Mouse (Mus musculus): ENCODE results near the gene Rab22a. TPM values are rescaled to one million over a fixed set of nuclear protein-coding genes. Genes with fewer than 3 reads are reported as not detected.
"Not testable (repeated sequence)": the region's sequence is repeated elsewhere in the genome, so short reads cannot be mapped to it uniquely, and the experiment has no call there.

Gene Rab22a
- polyA plus RNA-seq, 1 experiment from 2014 or later = 35.5 TPM

DNA sequence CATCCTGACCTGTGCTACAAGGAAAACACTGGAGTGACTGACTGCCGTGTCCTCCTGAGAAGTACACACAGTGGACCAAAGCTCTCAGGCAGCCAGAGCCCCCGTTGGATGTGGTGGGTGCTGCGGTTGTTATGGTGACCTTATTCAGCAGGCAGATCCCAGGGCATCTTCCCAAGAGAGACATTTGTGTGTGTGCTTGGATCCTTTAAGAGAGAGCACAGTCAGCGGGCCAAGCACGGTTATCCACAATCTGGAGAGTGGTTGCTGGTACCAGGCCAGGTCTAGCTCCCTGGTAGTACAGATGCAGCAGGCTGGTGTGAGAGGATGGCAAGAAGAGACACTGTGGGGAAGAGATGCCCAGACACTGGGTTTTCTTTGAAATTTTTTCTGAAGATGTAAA is 57.4 kb downstream of the Rab22a start:
- ATAC-seq (ENCODE audit: insufficient number of reproducible peaks, insufficient read depth, low FRiP score, low read depth) = no peak
- WGBS = 87% methylated on average over 5 of the region's 5 CpGs

DNA sequence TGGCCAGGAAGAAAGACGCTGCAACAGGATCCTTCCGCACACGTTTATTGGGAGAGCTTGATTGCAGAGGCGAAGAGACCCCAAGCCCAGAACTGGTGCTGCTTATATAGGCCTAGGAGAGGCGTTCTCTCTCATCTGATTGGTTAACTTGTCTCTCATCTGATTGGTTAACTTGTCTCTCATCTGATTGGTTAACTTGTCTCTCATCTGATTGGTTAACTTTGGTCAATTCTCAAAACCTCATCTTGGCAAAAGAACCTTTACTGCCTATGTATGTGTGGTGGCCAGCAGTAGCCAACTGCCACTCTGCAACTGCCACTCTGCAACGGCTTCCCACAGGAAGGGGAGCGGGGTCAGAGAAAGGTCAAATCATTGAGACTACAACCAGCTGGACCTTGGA is 59.6 kb downstream of the Rab22a start, which contains the start of gene 1700010B08Rik:
Gene 1700010B08Rik (plus strand): TSS at position 301 of the 400 bp plus-strand sequence.
- H3K4me1 ChIP-seq (ENCODE audit: control insufficient read depth, insufficient read depth, low read length); H3K4me3 ChIP-seq (ENCODE audit: low read depth, low read length); H3K4me2 ChIP-seq (replicated peaks; ENCODE audit: low read depth, low read length); H3K9ac ChIP-seq (replicated peaks; ENCODE audit: low read depth, low read length); ATAC-seq (ENCODE audit: insufficient number of reproducible peaks, insufficient read depth, low FRiP score, low read depth); H3K36me3 ChIP-seq (ENCODE audit: control insufficient read depth, insufficient read depth, low read length); H3K27ac ChIP-seq (ENCODE audit: low read length); H3K27me3 ChIP-seq (ENCODE audit: control insufficient read depth, insufficient read depth, low read length); H3K9me3 ChIP-seq (ENCODE audit: control insufficient read depth, low read depth, low read length): not testable (repeated sequence)
- WGBS = 86% methylated on average over 6 of the region's 7 CpGs

More for the DNA sequence above, 57.4 kb downstream of the Rab22a start:
- Histone ChIP-seq H3K27me3 (ENCODE audit: control insufficient read depth, insufficient read depth, low read length) (no peaks in the 10 kb centered on the region), H3K4me2 (replicated peaks; ENCODE audit: low read depth, low read length) (no peak overlapping the region), H3K9me3 (ENCODE audit: control insufficient read depth, low read depth, low read length) (no peaks in the 10 kb centered on the region), H3K9ac (replicated peaks; ENCODE audit: low read depth, low read length) (no peak overlapping the region), H3K4me3 (ENCODE audit: low read depth, low read length) (no peak overlapping the region), H3K36me3 (ENCODE audit: control insufficient read depth, insufficient read depth, low read length) (no peaks in the 10 kb centered on the region), H3K27ac (ENCODE audit: low read length) (no peak overlapping the region), H3K4me1 (ENCODE audit: control insufficient read depth, insufficient read depth, low read length) (peaks cover 4% of the 10 kb centered on the region; the same call in 1 of the 2 replicates)

DNA sequence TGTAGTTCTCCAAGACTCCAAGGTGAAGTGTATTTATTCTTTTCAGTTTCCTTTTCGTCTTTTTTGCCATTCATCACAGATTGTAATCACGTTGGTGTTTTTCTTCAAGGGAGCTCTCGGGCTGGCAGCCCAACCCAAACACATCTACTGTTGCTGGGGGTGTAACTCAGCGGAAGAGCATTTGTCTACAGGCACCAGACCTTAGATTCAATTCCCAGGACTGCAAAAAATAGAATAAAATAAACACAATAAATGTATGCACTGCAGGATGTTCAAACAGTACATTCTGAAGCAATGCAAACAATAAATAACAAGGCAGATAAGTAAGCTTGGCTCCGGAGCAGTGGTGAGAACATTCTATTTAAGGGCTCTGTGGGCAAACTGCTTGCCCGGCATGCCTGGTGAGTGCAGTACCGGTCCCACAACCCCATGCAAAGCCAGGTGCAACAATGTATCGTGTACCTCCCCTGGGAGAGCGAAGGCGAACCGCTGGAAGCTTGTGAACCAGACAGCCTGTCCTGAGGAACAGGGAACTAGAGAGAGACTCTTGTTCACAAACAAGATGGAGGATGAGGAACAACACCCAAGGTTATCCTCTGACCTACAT is 62.8 kb downstream of the Rab22a start:
- Histone ChIP-seq H3K4me1 (ENCODE audit: control insufficient read depth, insufficient read depth, low read length) (no peaks in the 10 kb centered on the region), H3K4me2 (replicated peaks; ENCODE audit: low read depth, low read length) (no peak overlapping the region)
- WGBS = 45% methylated on average over 11 of the region's 11 CpGs

DNA sequence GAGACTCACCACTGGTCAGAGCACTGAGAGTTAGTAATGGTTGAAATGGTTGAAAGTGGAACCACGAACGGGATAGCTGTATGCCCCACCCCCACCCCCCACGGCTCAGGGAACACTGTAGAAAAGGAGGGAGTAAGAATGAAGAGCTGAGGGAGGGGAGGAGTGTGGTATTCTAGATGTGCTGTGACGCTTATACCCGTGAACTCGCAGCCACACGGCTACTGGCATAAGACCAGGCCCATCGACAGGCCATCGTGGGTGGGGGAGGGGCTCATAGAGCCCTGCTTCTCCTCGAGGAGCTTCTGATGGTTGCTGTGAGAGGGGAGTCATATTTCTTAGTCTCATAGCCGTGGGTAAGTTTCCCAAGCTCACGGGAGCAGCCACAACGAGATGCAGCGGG is 64.8 kb downstream of the Rab22a start:
- no peak overlapping the region for H3K4me2 ChIP-seq (replicated peaks; ENCODE audit: low read depth, low read length)
- no peak overlapping the region for H3K9ac ChIP-seq (replicated peaks; ENCODE audit: low read depth, low read length)
- no peaks in the 10 kb centered on the region for H3K36me3 ChIP-seq (ENCODE audit: control insufficient read depth, insufficient read depth, low read length)
- no peak overlapping the region for H3K4me3 ChIP-seq (ENCODE audit: low read depth, low read length)
- H3K27ac ChIP-seq (ENCODE audit: low read length) = no peak overlapping the region
- no peak for ATAC-seq (ENCODE audit: insufficient number of reproducible peaks, insufficient read depth, low FRiP score, low read depth)
- H3K27me3 ChIP-seq (ENCODE audit: control insufficient read depth, insufficient read depth, low read length) = no peaks in the 10 kb centered on the region
- H3K9me3 ChIP-seq (ENCODE audit: control insufficient read depth, low read depth, low read length) = no peaks in the 10 kb centered on the region
- no peaks in the 10 kb centered on the region for H3K4me1 ChIP-seq (ENCODE audit: control insufficient read depth, insufficient read depth, low read length)
- 40% methylated on average over 14 of the region's 14 CpGs for WGBS

More for the DNA sequence above, 62.8 kb downstream of the Rab22a start:
- no peak overlapping the region for H3K4me3 ChIP-seq (ENCODE audit: low read depth, low read length)
- H3K9me3 ChIP-seq (ENCODE audit: control insufficient read depth, low read depth, low read length) = no peaks in the 10 kb centered on the region
- H3K27ac ChIP-seq (ENCODE audit: low read length) = no peak overlapping the region
- H3K27me3 ChIP-seq (ENCODE audit: control insufficient read depth, insufficient read depth, low read length) = no peaks in the 10 kb centered on the region
- 0 out of 2 replicates have a peak, but pooled peaks have one; percentile 34 for ATAC-seq (ENCODE audit: insufficient number of reproducible peaks, insufficient read depth, low FRiP score, low read depth)
- no peak overlapping the region for H3K9ac ChIP-seq (replicated peaks; ENCODE audit: low read depth, low read length)
- no peaks in the 10 kb centered on the region for H3K36me3 ChIP-seq (ENCODE audit: control insufficient read depth, insufficient read depth, low read length)

DNA sequence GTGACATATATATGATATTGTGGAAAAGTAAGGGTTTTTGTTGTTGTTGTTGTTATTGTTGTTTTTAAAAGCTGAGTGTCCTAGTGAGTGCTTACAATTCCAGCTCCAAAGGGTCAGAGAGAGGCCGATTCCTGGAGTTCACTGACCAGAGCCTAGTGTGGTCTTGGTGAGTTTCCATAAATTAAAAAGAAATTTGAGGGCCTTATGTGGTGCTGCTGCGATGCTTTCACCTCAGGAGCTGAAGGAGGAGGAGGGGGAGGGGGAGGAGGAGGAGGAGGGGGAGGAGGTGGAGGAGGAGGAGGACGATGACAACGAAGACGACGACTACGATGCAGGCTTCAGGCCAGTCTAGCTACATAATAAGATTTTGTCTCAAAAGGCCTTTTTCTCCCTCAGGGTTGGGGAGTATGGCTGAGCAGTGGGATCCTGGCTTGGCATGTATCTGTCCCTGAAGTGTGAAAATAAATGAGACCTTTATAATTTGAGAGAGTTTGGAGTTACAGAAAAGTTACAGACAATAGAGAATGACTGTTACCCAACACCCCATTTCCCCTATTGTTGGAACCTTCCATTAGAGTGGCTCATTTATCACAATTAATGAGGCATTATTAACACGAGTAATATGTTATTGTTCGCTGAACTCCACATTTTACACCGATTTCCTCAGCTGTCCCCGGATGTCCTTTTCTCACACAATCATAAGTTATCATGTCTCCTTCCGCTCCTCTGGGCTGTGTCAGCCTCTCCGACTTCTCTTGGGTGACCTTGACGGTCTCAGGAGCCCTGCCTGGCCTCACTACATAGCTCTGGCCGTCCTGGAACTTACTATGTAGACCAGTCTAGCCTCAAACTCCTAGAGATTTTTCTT is 65.6 kb downstream of the Rab22a start:
- Histone ChIP-seq H3K9ac (replicated peaks; ENCODE audit: low read depth, low read length) (no peak overlapping the region), H3K4me2 (replicated peaks; ENCODE audit: low read depth, low read length) (no peak overlapping the region), H3K4me3 (ENCODE audit: low read depth, low read length) (no peak overlapping the region), H3K27me3 (ENCODE audit: control insufficient read depth, insufficient read depth, low read length) (no peaks in the 10 kb centered on the region), H3K27ac (ENCODE audit: low read length) (no peak overlapping the region), H3K9me3 (ENCODE audit: control insufficient read depth, low read depth, low read length) (no peaks in the 10 kb centered on the region), H3K4me1 (ENCODE audit: control insufficient read depth, insufficient read depth, low read length) (0 out of 2 replicates have a peak, but pooled peaks cover under 1% of the 10 kb centered on the region), H3K36me3 (ENCODE audit: control insufficient read depth, insufficient read depth, low read length) (no peaks in the 10 kb centered on the region)
- ATAC-seq (ENCODE audit: insufficient number of reproducible peaks, insufficient read depth, low FRiP score, low read depth) = no peak
- WGBS = 73% methylated on average over 15 of the region's 15 CpGs

DNA sequence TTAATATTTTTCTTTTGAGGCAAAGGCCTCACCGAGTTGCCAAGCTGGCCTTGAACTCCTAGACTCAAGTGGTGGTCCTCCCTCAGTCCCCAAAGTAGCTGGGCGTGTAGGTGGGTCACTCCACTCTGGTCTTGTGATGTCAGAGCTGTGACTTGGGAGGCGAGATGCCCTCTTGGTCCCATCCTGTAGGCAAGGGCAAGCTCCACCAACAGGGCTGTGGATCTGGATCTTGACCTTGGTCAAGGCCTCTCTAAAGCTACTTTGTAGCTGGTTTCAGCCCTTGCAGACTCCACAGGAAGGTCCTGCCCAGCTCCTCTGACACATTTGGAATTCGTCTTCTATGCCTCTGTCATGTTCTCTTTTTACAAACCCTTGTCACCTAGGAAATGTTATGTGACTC is 66.3 kb downstream of the Rab22a start:
- no peaks in the 10 kb centered on the region for H3K36me3 ChIP-seq (ENCODE audit: control insufficient read depth, insufficient read depth, low read length)
- ATAC-seq (ENCODE audit: insufficient number of reproducible peaks, insufficient read depth, low FRiP score, low read depth) = no peak
- no peak overlapping the region for H3K4me3 ChIP-seq (ENCODE audit: low read depth, low read length)
- H3K9me3 ChIP-seq (ENCODE audit: control insufficient read depth, low read depth, low read length) = no peaks in the 10 kb centered on the region
- no peak overlapping the region for H3K4me2 ChIP-seq (replicated peaks; ENCODE audit: low read depth, low read length)
- peaks cover 4% of the 10 kb centered on the region; the same call in 1 of the 2 replicates for H3K4me1 ChIP-seq (ENCODE audit: control insufficient read depth, insufficient read depth, low read length)
- no peaks in the 10 kb centered on the region for H3K27me3 ChIP-seq (ENCODE audit: control insufficient read depth, insufficient read depth, low read length)
- WGBS = 93% methylated on average over 4 of the region's 4 CpGs
- no peak overlapping the region for H3K27ac ChIP-seq (ENCODE audit: low read length)
- no peak overlapping the region for H3K9ac ChIP-seq (replicated peaks; ENCODE audit: low read depth, low read length)

DNA sequence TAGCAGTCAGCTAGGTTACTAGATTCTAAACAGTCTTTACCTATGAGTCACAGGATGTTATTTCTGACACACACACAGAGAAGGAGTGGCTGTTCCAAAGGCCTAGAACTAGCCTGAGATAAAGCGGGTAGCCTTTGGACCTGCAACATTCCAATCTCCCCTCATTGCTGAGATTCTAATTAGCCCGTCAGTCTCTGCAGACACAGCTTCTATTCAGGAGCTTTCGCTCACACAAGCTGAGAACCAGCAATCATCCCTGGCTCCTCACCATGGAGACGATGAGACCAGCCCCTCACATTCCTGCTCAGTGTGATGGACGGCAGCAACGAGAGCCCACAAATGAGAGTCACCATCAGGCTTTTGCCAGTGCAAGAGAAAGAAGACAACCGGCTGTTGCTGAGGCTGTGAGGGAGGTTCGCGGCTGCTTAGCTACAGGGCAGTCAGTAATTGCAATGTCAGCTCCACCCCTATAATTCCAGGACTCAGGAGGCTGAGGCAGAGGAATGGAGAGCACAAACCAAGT is 70.9 kb downstream of the Rab22a start:
- H3K9ac ChIP-seq (replicated peaks; ENCODE audit: low read depth, low read length) = no peak overlapping the region
- H3K9me3 ChIP-seq (ENCODE audit: control insufficient read depth, low read depth, low read length) = no peaks in the 10 kb centered on the region
- WGBS = 12% methylated on average over 9 of the region's 9 CpGs
- no peaks in the 10 kb centered on the region for H3K36me3 ChIP-seq (ENCODE audit: control insufficient read depth, insufficient read depth, low read length)
- peaks cover 4% of the 10 kb centered on the region; the same call in 1 of the 2 replicates for H3K4me1 ChIP-seq (ENCODE audit: control insufficient read depth, insufficient read depth, low read length)
- H3K4me3 ChIP-seq (ENCODE audit: low read depth, low read length) = no peak overlapping the region
- H3K4me2 ChIP-seq (replicated peaks; ENCODE audit: low read depth, low read length) = no peak overlapping the region
- no peaks in the 10 kb centered on the region for H3K27me3 ChIP-seq (ENCODE audit: control insufficient read depth, insufficient read depth, low read length)
- no peak overlapping the region for H3K27ac ChIP-seq (ENCODE audit: low read length)
- peak; percentile 68; the same call in 1 of the 2 replicates for ATAC-seq (ENCODE audit: insufficient number of reproducible peaks, insufficient read depth, low FRiP score, low read depth)

DNA sequence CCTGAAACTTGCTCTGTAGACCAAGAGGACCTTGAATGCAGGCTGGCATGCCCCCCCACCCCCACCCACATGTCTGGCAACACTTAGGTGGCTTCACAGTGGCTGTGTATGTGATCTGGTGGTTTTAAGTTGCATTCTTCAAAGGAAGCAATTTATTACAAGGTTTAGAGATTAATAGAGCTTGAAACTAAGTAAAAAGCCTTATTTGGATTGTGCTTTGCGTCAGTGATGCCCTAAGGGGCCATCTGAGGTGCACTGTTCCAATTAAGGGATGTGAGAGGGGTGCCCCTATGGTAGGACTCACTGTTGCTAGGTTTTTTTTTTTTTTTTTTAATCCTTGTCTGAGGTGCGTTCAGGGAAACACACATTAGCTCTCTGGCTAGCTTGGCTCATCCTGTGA is 74.9 kb downstream of the Rab22a start:
- H3K9ac ChIP-seq (replicated peaks; ENCODE audit: low read depth, low read length) = no peak overlapping the region
- no peaks in the 10 kb centered on the region for H3K27me3 ChIP-seq (ENCODE audit: control insufficient read depth, insufficient read depth, low read length)
- H3K9me3 ChIP-seq (ENCODE audit: control insufficient read depth, low read depth, low read length) = no peaks in the 10 kb centered on the region
- no peak overlapping the region for H3K4me2 ChIP-seq (replicated peaks; ENCODE audit: low read depth, low read length)
- no peak overlapping the region for H3K27ac ChIP-seq (ENCODE audit: low read length)
- peaks cover 12% of the 10 kb centered on the region for H3K4me1 ChIP-seq (ENCODE audit: control insufficient read depth, insufficient read depth, low read length)
- H3K4me3 ChIP-seq (ENCODE audit: low read depth, low read length) = no peak overlapping the region
- ATAC-seq (ENCODE audit: insufficient number of reproducible peaks, insufficient read depth, low FRiP score, low read depth) = no peak
- 64% methylated on average over 2 of the region's 2 CpGs for WGBS
- no peaks in the 10 kb centered on the region for H3K36me3 ChIP-seq (ENCODE audit: control insufficient read depth, insufficient read depth, low read length)

Data from stomach, embryonic 14.5 days (tissue).